In genomic region chr11:81845010-81845685, GRCm38 (mm10) we compare ENCODE assay signal across 11 mouse cellular contexts. TPM values are rescaled to one million over a fixed set of nuclear protein-coding genes. Genes with fewer than 3 reads are reported as not detected.
A peak's percentile ranks its signal among the peaks of the same experiment; 100 is the strongest.
DNase-seq lines count a peak whose midpoint lies in the region; ATAC-seq lines count a peak whose summit lies in the region.
"Had no signal": no experiment of that assay in that cellular context is flagged by ENCODE, and none has a peak within 500 bp of the region (broad histone marks: within the 10 kb centered on the region; RNA-seq: fewer than 3 reads in every experiment).

No protein-coding gene starts in this region.

- no peaks in the 10 kb centered on the region for H3K36me3 ChIP-seq in midbrain, embryonic 14.5 days (ENCODE audit: control insufficient read depth, insufficient read depth, low read length)
- H3K36me3 ChIP-seq in midbrain, embryonic 16.5 days (ENCODE audit: control insufficient read depth, insufficient read depth, low read length): no peaks in the 10 kb centered on the region
- H3K36me3 ChIP-seq in midbrain, embryonic 10.5 days: no peaks in the 10 kb centered on the region
- H3K36me3 ChIP-seq: embryonic facial prominence, embryonic 13.5 days; liver, embryonic 15.5 days had no signal

- WGBS in midbrain, embryonic 14.5 days: 53% methylated on average over 5 of the region's 5 CpGs
- WGBS in midbrain, embryonic 16.5 days: 43% methylated on average over 5 of the region's 5 CpGs
- WGBS in midbrain, embryonic 10.5 days: 79% methylated on average over 5 of the region's 5 CpGs

- no peak overlapping the region for H3K4me3 ChIP-seq in midbrain, embryonic 14.5 days (replicated peaks; ENCODE audit: low read depth, low read length)
- no peak overlapping the region for H3K4me3 ChIP-seq in midbrain, embryonic 16.5 days (ENCODE audit: low read depth, low read length)
- H3K4me3 ChIP-seq in midbrain, embryonic 10.5 days: no peak overlapping the region
- H3K4me3 ChIP-seq: embryonic facial prominence, embryonic 13.5 days; liver, embryonic 15.5 days had no signal

- no peaks in the 10 kb centered on the region for H3K9me3 ChIP-seq in midbrain, embryonic 14.5 days (ENCODE audit: control insufficient read depth, low read length)
- no peaks in the 10 kb centered on the region for H3K9me3 ChIP-seq in midbrain, embryonic 16.5 days (replicated peaks; ENCODE audit: control insufficient read depth, low read length, poor library complexity, severe bottlenecking)
- H3K9me3 ChIP-seq in midbrain, embryonic 10.5 days (replicated peaks): no peaks in the 10 kb centered on the region
- H3K9me3 ChIP-seq: embryonic facial prominence, embryonic 13.5 days; liver, embryonic 15.5 days had no signal

- 0 out of 2 replicates have a peak, but pooled peaks cover 4% of the 10 kb centered on the region for H3K4me1 ChIP-seq in midbrain, embryonic 14.5 days (ENCODE audit: control insufficient read depth, insufficient read depth, low read length)
- 0 out of 2 replicates have a peak, but pooled peaks cover 8% of the 10 kb centered on the region for H3K4me1 ChIP-seq in midbrain, embryonic 16.5 days (ENCODE audit: control insufficient read depth, insufficient read depth, low read length)
- H3K4me1 ChIP-seq in midbrain, embryonic 10.5 days: peaks cover 10% of the 10 kb centered on the region; the same call in 1 of the 2 replicates
- H3K4me1 ChIP-seq: embryonic facial prominence, embryonic 13.5 days; liver, embryonic 15.5 days had no signal

- H3K4me2 ChIP-seq in midbrain, embryonic 14.5 days (ENCODE audit: low read length): no peak overlapping the region
- no peak overlapping the region for H3K4me2 ChIP-seq in midbrain, embryonic 16.5 days (ENCODE audit: low read length)
- H3K4me2 ChIP-seq: embryonic facial prominence, embryonic 13.5 days; liver, embryonic 15.5 days had no signal

- intact Hi-C loops in gastrocnemius, postnatal 36 days (cut with DNase I): no loop called here

- H3K9ac ChIP-seq in midbrain, embryonic 14.5 days (replicated peaks; ENCODE audit: low read length): no peak overlapping the region
- H3K9ac ChIP-seq in midbrain, embryonic 16.5 days (ENCODE audit: low read depth, low read length): no peak overlapping the region
- H3K9ac ChIP-seq: embryonic facial prominence, embryonic 13.5 days; liver, embryonic 15.5 days had no signal

- peak; percentile 59 for DNase-seq in adrenal gland, adult 2 months
- DNase-seq in adrenal gland, adult 18-20 months (ENCODE audit: low spot score in 2 of 2): no peak
- peak; percentile 72 for DNase-seq in midbrain, embryonic 14.5 days
- DNase-seq in gastrocnemius, postnatal 36 days: peak; percentile 26 to 31
- peak; percentile 36 for DNase-seq in lung, postnatal 36 days
- DNase-seq in layer of hippocampus, postnatal 36 days: no peak
- no peak for DNase-seq in midbrain, embryonic 10.5 days (ENCODE audit: low spot score)
- DNase-seq: thymus, postnatal 36 days had no signal

- H3K27ac ChIP-seq in midbrain, embryonic 14.5 days (replicated peaks; ENCODE audit: low read depth, low read length): no peak overlapping the region
- no peak overlapping the region for H3K27ac ChIP-seq in midbrain, embryonic 16.5 days (ENCODE audit: low read length)
- H3K27ac ChIP-seq in midbrain, embryonic 10.5 days (replicated peaks): no peak overlapping the region
- H3K27ac ChIP-seq: embryonic facial prominence, embryonic 13.5 days; liver, embryonic 15.5 days had no signal

- H3K27me3 ChIP-seq in midbrain, embryonic 14.5 days (ENCODE audit: control insufficient read depth, insufficient read depth, low read length): no peaks in the 10 kb centered on the region
- no peaks in the 10 kb centered on the region for H3K27me3 ChIP-seq in midbrain, embryonic 16.5 days (ENCODE audit: control insufficient read depth, insufficient read depth, low read depth, low read length)
- H3K27me3 ChIP-seq in midbrain, embryonic 10.5 days (ENCODE audit: low read depth, poor library complexity, severe bottlenecking): no peaks in the 10 kb centered on the region
- H3K27me3 ChIP-seq: embryonic facial prominence, embryonic 13.5 days; liver, embryonic 15.5 days had no signal

- no peak for ATAC-seq in midbrain, embryonic 14.5 days (ENCODE audit: low FRiP score, low TSS enrichment)
- no peak for ATAC-seq in midbrain, embryonic 16.5 days

RNA-seq across cellular contexts. Expression of gene 5530401A14Rik, which starts 15.3 kb away (rescaled TPM):
- under 1 TPM in 1 of 2 experiments, not detected in 1; 0.09 TPM for total RNA-seq in adrenal gland, adult 2 months (2021)
- not detected in 2 replicates for polyA plus RNA-seq in adrenal gland, adult 2 months (2012; rRNA removed)
- total RNA-seq in adrenal gland, adult 18-20 months (2021): under 1 TPM in 1 of 2 experiments, not detected in 1; 0.17 TPM
- 0.64 and 0.73 TPM in 2 replicates for polyA plus RNA-seq in midbrain, embryonic 14.5 days (2014; fragmentation: Nextera tagmentation; extraction: Ambion mirVana)
- 0.61 and 1.0 TPM in 2 replicates for polyA plus RNA-seq in midbrain, embryonic 16.5 days (2015; fragmentation: Nextera tagmentation; extraction: Ambion mirVana)
- total RNA-seq in gastrocnemius, postnatal 36 days (2021): under 1 TPM in 1 of 2 experiments, not detected in 1; 0.20 TPM
- total RNA-seq in layer of hippocampus, postnatal 36 days (2021): under 1 TPM; 0.15 to 0.18 TPM
- 0.16 TPM in 1 of 2 replicates, not detected in the other for polyA plus RNA-seq in midbrain, embryonic 10.5 days (2016; fragmentation: Nextera tagmentation; extraction: Ambion mirVana)
- polyA plus RNA-seq: liver, embryonic 15.5 days had no signal

Comparison
In these comparisons a context has a peak if more than half of its experiments do, and no peak if none do; other contexts are left out.
1. DNase-seq: peak in adrenal gland, adult 2 months (single experiment), midbrain, embryonic 14.5 days (single experiment), gastrocnemius, postnatal 36 days (2 of 2) and lung, postnatal 36 days (single experiment); none in adrenal gland, adult 18-20 months (0 of 2), layer of hippocampus, postnatal 36 days (0 of 2) and midbrain, embryonic 10.5 days (single experiment).